Mouse (Mus musculus): ENCODE measurements around the gene Nipa1. TPM values are rescaled to one million over a fixed set of nuclear protein-coding genes. Genes with fewer than 3 reads are reported as not detected.
"Not testable (repeated sequence)": the region's sequence is repeated elsewhere in the genome, so short reads cannot be mapped to it uniquely, and the experiment has no call there.

The Nipa1 gene
- polyA plus RNA-seq, 1 experiment from 2014 or later, result 3.6 TPM

GRCm38 (mm10) chr7:56018972-56019929 is 503 bp downstream of the Nipa1 start:
- ATAC-seq (replicated peaks; ENCODE audit: low FRiP score, low read depth) (peak; percentile 93), DNase-seq (ENCODE audit: low spot score) (peak; percentile 87)
- Histone ChIP-seq H3K36me3 (ENCODE audit: insufficient read depth, low read length) (no peaks in the 10 kb centered on the region), H3K4me3 (replicated peaks; ENCODE audit: low read depth, low read length) (peak overlapping the region; percentile 73), H3K27ac (no peak overlapping the region), H3K4me1 (replicated peaks; ENCODE audit: insufficient read depth, low read length) (no peaks in the 10 kb centered on the region), H3K9me3 (replicated peaks; ENCODE audit: low read length) (no peaks in the 10 kb centered on the region), H3K4me2 (ENCODE audit: low read length) (peak overlapping the region; percentile 91), H3K27me3 (ENCODE audit: insufficient read depth, low read length) (no peaks in the 10 kb centered on the region), H3K9ac (ENCODE audit: low read depth, low read length) (peak overlapping the region; percentile 74)
- TF ChIP-seq CTCF (IDR thresholded peaks at IDR 0.05; ENCODE audit: low read depth), result no peak
- under 1% methylated on average over 67 of the region's 71 CpGs for WGBS

DNA sequence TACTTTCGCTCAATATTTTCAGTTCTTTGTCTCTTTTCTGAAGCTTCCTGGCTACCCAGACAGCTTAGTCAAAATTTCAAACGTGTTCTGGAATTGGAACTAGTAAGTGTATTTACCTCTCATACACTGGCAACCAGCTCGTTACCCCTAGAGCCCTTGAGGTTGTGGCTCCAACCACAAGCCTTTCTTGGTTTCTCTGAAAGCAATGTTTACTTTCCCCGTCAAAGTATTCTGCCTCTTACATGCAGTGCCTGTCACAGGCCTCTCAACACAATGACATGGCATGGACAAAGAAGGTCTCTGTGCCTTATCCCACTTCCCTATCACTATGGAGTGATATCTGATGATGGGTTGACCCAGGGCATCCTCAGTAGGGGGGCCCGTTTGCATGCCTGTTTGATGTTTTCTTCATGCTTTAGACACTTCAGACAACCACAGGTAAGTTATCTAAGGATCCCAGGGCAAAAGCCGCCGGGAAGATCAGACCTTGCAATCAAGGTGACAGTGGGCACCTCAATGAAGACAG is 1.2 kb downstream of the Nipa1 start:
- H3K27me3 ChIP-seq (ENCODE audit: insufficient read depth, low read length), result no peaks in the 10 kb centered on the region
- H3K36me3 ChIP-seq (ENCODE audit: insufficient read depth, low read length), result no peaks in the 10 kb centered on the region
- H3K4me2 ChIP-seq (ENCODE audit: low read length), result peak overlapping the region; percentile 91
- no peak for TF ChIP-seq CTCF (IDR thresholded peaks at IDR 0.05; ENCODE audit: low read depth)
- H3K9me3 ChIP-seq (replicated peaks; ENCODE audit: low read length), result no peaks in the 10 kb centered on the region
- ATAC-seq (replicated peaks; ENCODE audit: low FRiP score, low read depth), result no peak
- peak overlapping the region; percentile 73 for H3K4me3 ChIP-seq (replicated peaks; ENCODE audit: low read depth, low read length)
- WGBS, result 62% methylated on average over 7 of the region's 7 CpGs
- H3K4me1 ChIP-seq (replicated peaks; ENCODE audit: insufficient read depth, low read length), result no peaks in the 10 kb centered on the region
- peak overlapping the region; percentile 74 for H3K9ac ChIP-seq (ENCODE audit: low read depth, low read length)
- H3K27ac ChIP-seq, result no peak overlapping the region
- DNase-seq (ENCODE audit: low spot score), result no peak

DNA sequence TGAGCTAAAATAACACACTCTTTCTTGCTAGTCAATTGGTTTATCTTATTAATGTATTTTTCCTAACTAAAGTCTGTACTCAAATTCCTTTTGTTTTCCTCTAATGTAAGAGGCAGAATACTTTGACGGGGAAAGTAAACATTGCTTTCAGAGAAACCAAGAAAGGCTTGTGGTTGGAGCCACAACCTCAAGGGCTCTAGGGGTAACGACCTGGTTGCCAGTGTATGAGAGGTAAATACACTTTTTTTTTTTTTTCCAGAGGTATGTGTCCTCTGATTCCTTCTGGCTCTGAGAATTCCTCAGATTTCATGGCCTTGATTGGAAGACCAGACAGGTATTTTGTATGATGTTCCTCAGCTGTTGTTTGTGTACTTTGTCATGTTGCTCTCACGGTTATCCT is 2.0 kb downstream of the Nipa1 start:
- no peaks in the 10 kb centered on the region for H3K4me1 ChIP-seq (replicated peaks; ENCODE audit: insufficient read depth, low read length)
- ATAC-seq (replicated peaks; ENCODE audit: low FRiP score, low read depth) (no peak), DNase-seq (ENCODE audit: low spot score) (no peak)
- no peak overlapping the region for H3K4me3 ChIP-seq (replicated peaks; ENCODE audit: low read depth, low read length)
- no peaks in the 10 kb centered on the region for H3K9me3 ChIP-seq (replicated peaks; ENCODE audit: low read length)
- 64% methylated on average over 3 of the region's 3 CpGs for WGBS
- H3K4me2 ChIP-seq (ENCODE audit: low read length), result no peak overlapping the region
- no peak overlapping the region for H3K27ac ChIP-seq
- no peak for TF ChIP-seq CTCF (IDR thresholded peaks at IDR 0.05; ENCODE audit: low read depth)
- no peak overlapping the region for H3K9ac ChIP-seq (ENCODE audit: low read depth, low read length)
- no peaks in the 10 kb centered on the region for H3K27me3 ChIP-seq (ENCODE audit: insufficient read depth, low read length)
- H3K36me3 ChIP-seq (ENCODE audit: insufficient read depth, low read length), result no peaks in the 10 kb centered on the region

GRCm38 (mm10) chr7:56015837-56016236 is 3.9 kb downstream of the Nipa1 start:
- Histone ChIP-seq H3K4me3 (replicated peaks; ENCODE audit: low read depth, low read length) (no peak overlapping the region), H3K9ac (ENCODE audit: low read depth, low read length) (no peak overlapping the region), H3K4me1 (replicated peaks; ENCODE audit: insufficient read depth, low read length) (no peaks in the 10 kb centered on the region), H3K4me2 (ENCODE audit: low read length) (no peak overlapping the region), H3K27me3 (ENCODE audit: insufficient read depth, low read length) (no peaks in the 10 kb centered on the region), H3K27ac (no peak overlapping the region), H3K36me3 (ENCODE audit: insufficient read depth, low read length) (no peaks in the 10 kb centered on the region), H3K9me3 (replicated peaks; ENCODE audit: low read length) (no peaks in the 10 kb centered on the region)
- no peak for TF ChIP-seq CTCF (IDR thresholded peaks at IDR 0.05; ENCODE audit: low read depth)
- no peak for ATAC-seq (replicated peaks; ENCODE audit: low FRiP score, low read depth)
- WGBS, result 95% methylated on average over 7 of the region's 7 CpGs
- no peak for DNase-seq (ENCODE audit: low spot score)

- H3K27ac ChIP-seq, result no peak overlapping the region
- H3K9me3 ChIP-seq (replicated peaks; ENCODE audit: low read length), result no peaks in the 10 kb centered on the region
- H3K4me2 ChIP-seq (ENCODE audit: low read length), result no peak overlapping the region
- no peak overlapping the region for H3K4me3 ChIP-seq (replicated peaks; ENCODE audit: low read depth, low read length)
- ATAC-seq (replicated peaks; ENCODE audit: low FRiP score, low read depth) (no peak), DNase-seq (ENCODE audit: low spot score) (no peak)
- no peaks in the 10 kb centered on the region for H3K27me3 ChIP-seq (ENCODE audit: insufficient read depth, low read length)
- no peak overlapping the region for H3K9ac ChIP-seq (ENCODE audit: low read depth, low read length)
- H3K4me1 ChIP-seq (replicated peaks; ENCODE audit: insufficient read depth, low read length), result no peaks in the 10 kb centered on the region
- 91% methylated on average over 6 of the region's 6 CpGs for WGBS
- TF ChIP-seq CTCF (IDR thresholded peaks at IDR 0.05; ENCODE audit: low read depth), result no peak
- H3K36me3 ChIP-seq (ENCODE audit: insufficient read depth, low read length), result no peaks in the 10 kb centered on the region
Measured at GRCm38 (mm10) chr7:56015172-56015571, 4.6 kb downstream of the Nipa1 start.

DNA sequence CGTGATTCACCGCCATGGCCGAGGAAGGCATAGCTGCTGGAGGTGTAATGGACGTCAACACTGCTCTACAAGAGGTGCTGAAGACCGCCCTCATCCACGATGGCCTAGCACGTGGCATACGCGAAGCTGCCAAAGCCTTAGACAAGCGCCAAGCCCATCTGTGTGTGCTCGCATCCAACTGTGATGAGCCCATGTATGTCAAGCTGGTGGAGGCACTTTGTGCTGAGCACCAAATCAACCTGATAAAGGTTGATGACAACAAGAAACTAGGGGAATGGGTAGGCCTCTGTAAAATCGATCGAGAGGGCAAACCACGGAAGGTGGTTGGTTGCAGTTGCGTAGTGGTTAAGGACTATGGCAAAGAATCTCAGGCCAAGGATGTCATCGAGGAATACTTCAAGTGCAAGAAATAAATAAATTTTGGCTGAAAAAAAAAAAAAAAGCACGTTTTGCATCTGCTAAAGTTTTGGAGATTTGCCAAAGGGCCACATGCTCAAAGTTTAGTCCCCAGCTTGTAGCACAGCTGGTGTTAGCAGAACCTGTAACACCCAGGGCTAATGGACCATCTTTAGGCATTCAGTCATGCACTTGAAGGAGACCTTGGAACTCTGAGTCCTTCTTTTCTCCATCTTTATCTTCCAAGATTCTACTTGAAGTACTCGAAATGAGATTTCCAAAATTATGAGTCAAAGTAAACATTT is 5.6 kb downstream of the Nipa1 start:
- H3K4me2 ChIP-seq (ENCODE audit: low read length); H3K27me3 ChIP-seq (ENCODE audit: insufficient read depth, low read length); ATAC-seq (replicated peaks; ENCODE audit: low FRiP score, low read depth); H3K27ac ChIP-seq; H3K9me3 ChIP-seq (replicated peaks; ENCODE audit: low read length); H3K36me3 ChIP-seq (ENCODE audit: insufficient read depth, low read length); H3K4me1 ChIP-seq (replicated peaks; ENCODE audit: insufficient read depth, low read length); H3K4me3 ChIP-seq (replicated peaks; ENCODE audit: low read depth, low read length); DNase-seq (ENCODE audit: low spot score); H3K9ac ChIP-seq (ENCODE audit: low read depth, low read length): not testable (repeated sequence)
- 86% methylated on average over 5 of the region's 18 CpGs for WGBS
